In genomic region chr7:19604606-19605214, GRCm38 (mm10) we compare ENCODE assay signal across 7 mouse cellular contexts. TPM values are rescaled to one million over a fixed set of nuclear protein-coding genes. Genes with fewer than 3 reads are reported as not detected.
A peak's percentile ranks its signal among the peaks of the same experiment; 100 is the strongest.
DNase-seq lines count a peak whose midpoint lies in the region; ATAC-seq and TF ChIP-seq lines count a peak whose summit lies in the region.
"Not testable (repeated sequence)": the region's sequence is repeated elsewhere in the genome, so short reads cannot be mapped to it uniquely, and the experiment has no call there.

No protein-coding gene starts in this region.

- not testable (repeated sequence) for ATAC-seq in heart, embryonic 13.5 days (ENCODE audit: extremely low read depth, insufficient number of reproducible peaks, low FRiP score, low TSS enrichment); intestine, embryonic 14.5 days (replicated peaks; ENCODE audit: low FRiP score, low TSS enrichment, low read depth); lung, embryonic 16.5 days (ENCODE audit: low read depth)
- peak; percentile 35; the same call in 1 of the 2 replicates for ATAC-seq in limb, embryonic 12.5 days (ENCODE audit: insufficient number of reproducible peaks, insufficient read depth, low FRiP score, low TSS enrichment, low read depth)
- ATAC-seq in neural tube, embryonic 11.5 days (ENCODE audit: insufficient read depth, low FRiP score, low TSS enrichment): peak; percentile 55; the same call in 1 of the 2 replicates

- not testable (repeated sequence) for H3K4me1 ChIP-seq in bone marrow, adult 2 months (ENCODE audit: control insufficient read depth, insufficient read depth, low read length); neural tube, embryonic 11.5 days (ENCODE audit: control insufficient read depth, insufficient read depth, low read length)
- peaks cover 29% of the 10 kb centered on the region for H3K4me1 ChIP-seq in forebrain, embryonic 10.5 days
- H3K4me1 ChIP-seq in heart, embryonic 13.5 days: peaks cover 33% of the 10 kb centered on the region
- peaks cover 12% of the 10 kb centered on the region for H3K4me1 ChIP-seq in intestine, embryonic 14.5 days (replicated peaks; ENCODE audit: control insufficient read depth, insufficient read depth, low read length)
- H3K4me1 ChIP-seq in limb, embryonic 12.5 days (replicated peaks): peaks cover 14% of the 10 kb centered on the region
- peaks cover 11% of the 10 kb centered on the region for H3K4me1 ChIP-seq in lung, embryonic 16.5 days (replicated peaks; ENCODE audit: control insufficient read depth, insufficient read depth, low read length)

- not testable (repeated sequence) for TF ChIP-seq POLR2A in bone marrow, adult 2 months (IDR thresholded peaks at IDR 0.05; ENCODE audit: borderline replicate concordance, control insufficient read depth, low read depth, low read length)

- not testable (repeated sequence) for H3K27me3 ChIP-seq in forebrain, embryonic 10.5 days (ENCODE audit: poor library complexity, severe bottlenecking); heart, embryonic 13.5 days (replicated peaks); intestine, embryonic 14.5 days (replicated peaks; ENCODE audit: control insufficient read depth, insufficient read depth, low read length); limb, embryonic 12.5 days; lung, embryonic 16.5 days (ENCODE audit: control insufficient read depth, insufficient read depth, low read depth, low read length); neural tube, embryonic 11.5 days (ENCODE audit: control insufficient read depth, insufficient read depth, low read length)

- not testable (repeated sequence) for TF ChIP-seq CTCF in bone marrow, adult 2 months (IDR thresholded peaks at IDR 0.05; ENCODE audit: control insufficient read depth, insufficient read depth, low read length)

- DNase-seq in forebrain, embryonic 10.5 days (ENCODE audit: extremely low spot score, low spot score); intestine, embryonic 14.5 days (ENCODE audit: low spot score); neural tube, embryonic 11.5 days (ENCODE audit: low spot score): not testable (repeated sequence)

- peak overlapping the region; percentile 84 for H3K4me2 ChIP-seq in heart, embryonic 13.5 days
- H3K4me2 ChIP-seq in intestine, embryonic 14.5 days (ENCODE audit: low read length): peak overlapping the region; percentile 46
- peak overlapping the region; percentile 89 for H3K4me2 ChIP-seq in limb, embryonic 12.5 days
- H3K4me2 ChIP-seq in lung, embryonic 16.5 days (ENCODE audit: low read depth, low read length): peak overlapping the region; percentile 47
- H3K4me2 ChIP-seq in neural tube, embryonic 11.5 days (ENCODE audit: low read depth): peak overlapping the region; percentile 90; the same call in 1 of the 2 replicates

- WGBS in bone marrow, adult 2 months: 54% methylated on average over 10 of the region's 10 CpGs
- WGBS in forebrain, embryonic 10.5 days: 62% methylated on average over 10 of the region's 10 CpGs
- 57% methylated on average over 10 of the region's 10 CpGs for WGBS in heart, embryonic 13.5 days
- WGBS in intestine, embryonic 14.5 days: 59% methylated on average over 10 of the region's 10 CpGs
- 59% methylated on average over 10 of the region's 10 CpGs for WGBS in limb, embryonic 12.5 days
- 59% methylated on average over 10 of the region's 10 CpGs for WGBS in lung, embryonic 16.5 days
- 61% methylated on average over 10 of the region's 10 CpGs for WGBS in neural tube, embryonic 11.5 days

- peaks cover 33% of the 10 kb centered on the region for H3K36me3 ChIP-seq in forebrain, embryonic 10.5 days (replicated peaks)
- peaks cover 33% of the 10 kb centered on the region for H3K36me3 ChIP-seq in heart, embryonic 13.5 days
- peaks cover 31% of the 10 kb centered on the region for H3K36me3 ChIP-seq in intestine, embryonic 14.5 days (ENCODE audit: control insufficient read depth, insufficient read depth, low read length)
- peaks cover 34% of the 10 kb centered on the region for H3K36me3 ChIP-seq in limb, embryonic 12.5 days
- peaks cover 11% of the 10 kb centered on the region for H3K36me3 ChIP-seq in lung, embryonic 16.5 days (ENCODE audit: control insufficient read depth, insufficient read depth, low read length)
- not testable (repeated sequence) for H3K36me3 ChIP-seq in neural tube, embryonic 11.5 days (ENCODE audit: control insufficient read depth, insufficient read depth, low read length)

- not testable (repeated sequence) for H3K27ac ChIP-seq in bone marrow, adult 2 months (ENCODE audit: control insufficient read depth, insufficient read depth, low read depth, low read length, poor library complexity); heart, embryonic 13.5 days (replicated peaks); limb, embryonic 12.5 days; lung, embryonic 16.5 days (ENCODE audit: low read length); neural tube, embryonic 11.5 days (ENCODE audit: low read depth, low read length)
- peak overlapping the region; percentile 95 for H3K27ac ChIP-seq in forebrain, embryonic 10.5 days
- 0 out of 2 replicates have a peak overlapping the region, but pooled peaks have one; percentile 11 for H3K27ac ChIP-seq in intestine, embryonic 14.5 days (ENCODE audit: low read depth)

- peak overlapping the region; percentile 23 for H3K4me3 ChIP-seq in bone marrow, adult 2 months (replicated peaks; ENCODE audit: control insufficient read depth, low read depth, low read length)
- H3K4me3 ChIP-seq in forebrain, embryonic 10.5 days: peak overlapping the region; percentile 99
- H3K4me3 ChIP-seq in heart, embryonic 13.5 days: peak overlapping the region; percentile 91
- peak overlapping the region; percentile 59 for H3K4me3 ChIP-seq in intestine, embryonic 14.5 days (ENCODE audit: low read depth, low read length)
- peak overlapping the region; percentile 99 for H3K4me3 ChIP-seq in limb, embryonic 12.5 days (replicated peaks)
- H3K4me3 ChIP-seq in lung, embryonic 16.5 days (ENCODE audit: low read length): peak overlapping the region; percentile 96
- H3K4me3 ChIP-seq in neural tube, embryonic 11.5 days (ENCODE audit: low read depth, low read length): peak overlapping the region; percentile 99

- peak overlapping the region; percentile 98 for H3K9ac ChIP-seq in heart, embryonic 13.5 days
- H3K9ac ChIP-seq in intestine, embryonic 14.5 days (ENCODE audit: low read length); limb, embryonic 12.5 days (replicated peaks): not testable (repeated sequence)
- H3K9ac ChIP-seq in lung, embryonic 16.5 days (ENCODE audit: low read length): peak overlapping the region; percentile 99; the same call in 1 of the 2 replicates
- H3K9ac ChIP-seq in neural tube, embryonic 11.5 days (ENCODE audit: low read length): peak overlapping the region; percentile 94; the same call in 1 of the 2 replicates

- not testable (repeated sequence) for H3K9me3 ChIP-seq in forebrain, embryonic 10.5 days; heart, embryonic 13.5 days; intestine, embryonic 14.5 days (ENCODE audit: control insufficient read depth, low read length); limb, embryonic 12.5 days; lung, embryonic 16.5 days (ENCODE audit: control insufficient read depth, low read length); neural tube, embryonic 11.5 days (ENCODE audit: control insufficient read depth, low read length)

RNA-seq across cellular contexts. Expression of gene Clasrp, which starts 0.4 kb away (rescaled TPM):
- polyA plus RNA-seq in bone marrow, adult 2 months (2011; ENCODE audit: insufficient read depth, insufficient read length, low replicate concordance, missing spikeins): 64.7 and 98.2 TPM in 2 replicates
- 53.6 and 54.0 TPM in 2 replicates for polyA plus RNA-seq in forebrain, embryonic 10.5 days (2016; fragmentation: Nextera tagmentation; extraction: Ambion mirVana)
- polyA plus RNA-seq in heart, embryonic 13.5 days (2015; fragmentation: Nextera tagmentation; extraction: Ambion mirVana): 30.8 and 31.8 TPM in 2 replicates
- polyA plus RNA-seq in intestine, embryonic 14.5 days (2014; fragmentation: Nextera tagmentation; extraction: Ambion mirVana): 41.4 and 46.4 TPM in 2 replicates
- polyA plus RNA-seq in limb, embryonic 12.5 days (2016; fragmentation: Nextera tagmentation; extraction: Ambion mirVana): 77.4 and 78.4 TPM in 2 replicates
- polyA plus RNA-seq in lung, embryonic 16.5 days (2015; fragmentation: Nextera tagmentation; extraction: Ambion mirVana): 41.4 and 43.5 TPM in 2 replicates
- 48.0 and 53.5 TPM in 2 replicates for polyA plus RNA-seq in neural tube, embryonic 11.5 days (2014; fragmentation: Nextera tagmentation; extraction: Ambion mirVana)

RNA-seq across cellular contexts. Expression of gene Relb, which starts 24.5 kb away (rescaled TPM):
- 6.4 and 12.0 TPM in 2 replicates for polyA plus RNA-seq in bone marrow, adult 2 months (2011; ENCODE audit: insufficient read depth, insufficient read length, low replicate concordance, missing spikeins)
- polyA plus RNA-seq in forebrain, embryonic 10.5 days (2016; fragmentation: Nextera tagmentation; extraction: Ambion mirVana): 3.0 TPM in 2 replicates
- 5.6 and 6.2 TPM in 2 replicates for polyA plus RNA-seq in heart, embryonic 13.5 days (2015; fragmentation: Nextera tagmentation; extraction: Ambion mirVana)
- polyA plus RNA-seq in intestine, embryonic 14.5 days (2014; fragmentation: Nextera tagmentation; extraction: Ambion mirVana): 9.4 and 9.5 TPM in 2 replicates
- polyA plus RNA-seq in limb, embryonic 12.5 days (2016; fragmentation: Nextera tagmentation; extraction: Ambion mirVana): 5.8 and 7.3 TPM in 2 replicates
- 8.9 and 9.7 TPM in 2 replicates for polyA plus RNA-seq in lung, embryonic 16.5 days (2015; fragmentation: Nextera tagmentation; extraction: Ambion mirVana)
- polyA plus RNA-seq in neural tube, embryonic 11.5 days (2014; fragmentation: Nextera tagmentation; extraction: Ambion mirVana): 3.1 and 3.8 TPM in 2 replicates

RNA-seq across cellular contexts. Expression of gene Gemin7, which starts 27.3 kb away (rescaled TPM):
- polyA plus RNA-seq in bone marrow, adult 2 months (2011; ENCODE audit: insufficient read depth, insufficient read length, low replicate concordance, missing spikeins): 52.9 and 74.3 TPM in 2 replicates
- 180 and 186 TPM in 2 replicates for polyA plus RNA-seq in forebrain, embryonic 10.5 days (2016; fragmentation: Nextera tagmentation; extraction: Ambion mirVana)
- 114 and 134 TPM in 2 replicates for polyA plus RNA-seq in heart, embryonic 13.5 days (2015; fragmentation: Nextera tagmentation; extraction: Ambion mirVana)
- 176 and 180 TPM in 2 replicates for polyA plus RNA-seq in intestine, embryonic 14.5 days (2014; fragmentation: Nextera tagmentation; extraction: Ambion mirVana)
- 167 and 170 TPM in 2 replicates for polyA plus RNA-seq in limb, embryonic 12.5 days (2016; fragmentation: Nextera tagmentation; extraction: Ambion mirVana)
- 156 and 170 TPM in 2 replicates for polyA plus RNA-seq in lung, embryonic 16.5 days (2015; fragmentation: Nextera tagmentation; extraction: Ambion mirVana)
- 161 and 171 TPM in 2 replicates for polyA plus RNA-seq in neural tube, embryonic 11.5 days (2014; fragmentation: Nextera tagmentation; extraction: Ambion mirVana)

RNA-seq across cellular contexts. Expression of gene Zfp296, which starts 27.6 kb away (rescaled TPM):
- polyA plus RNA-seq in bone marrow, adult 2 months (2011; ENCODE audit: insufficient read depth, insufficient read length, low replicate concordance, missing spikeins): 2.8 and 3.0 TPM in 2 replicates
- 0.30 and 0.47 TPM in 2 replicates for polyA plus RNA-seq in forebrain, embryonic 10.5 days (2016; fragmentation: Nextera tagmentation; extraction: Ambion mirVana)
- polyA plus RNA-seq in heart, embryonic 13.5 days (2015; fragmentation: Nextera tagmentation; extraction: Ambion mirVana): 0.12 and 0.32 TPM in 2 replicates
- polyA plus RNA-seq in intestine, embryonic 14.5 days (2014; fragmentation: Nextera tagmentation; extraction: Ambion mirVana): 1.1 and 1.4 TPM in 2 replicates
- 0.38 and 0.61 TPM in 2 replicates for polyA plus RNA-seq in limb, embryonic 12.5 days (2016; fragmentation: Nextera tagmentation; extraction: Ambion mirVana)
- polyA plus RNA-seq in lung, embryonic 16.5 days (2015; fragmentation: Nextera tagmentation; extraction: Ambion mirVana): 0.40 and 0.57 TPM in 2 replicates
- polyA plus RNA-seq in neural tube, embryonic 11.5 days (2014; fragmentation: Nextera tagmentation; extraction: Ambion mirVana): 0.44 and 0.57 TPM in 2 replicates

RNA-seq across cellular contexts. Expression of gene Ppp1r37, which starts 41.8 kb away (rescaled TPM):
- 71.6 and 93.5 TPM in 2 replicates for polyA plus RNA-seq in bone marrow, adult 2 months (2011; ENCODE audit: insufficient read depth, insufficient read length, low replicate concordance, missing spikeins)
- polyA plus RNA-seq in forebrain, embryonic 10.5 days (2016; fragmentation: Nextera tagmentation; extraction: Ambion mirVana): 20.2 and 22.2 TPM in 2 replicates
- polyA plus RNA-seq in heart, embryonic 13.5 days (2015; fragmentation: Nextera tagmentation; extraction: Ambion mirVana): 15.0 and 17.2 TPM in 2 replicates
- 4.4 and 6.0 TPM in 2 replicates for polyA plus RNA-seq in intestine, embryonic 14.5 days (2014; fragmentation: Nextera tagmentation; extraction: Ambion mirVana)
- polyA plus RNA-seq in limb, embryonic 12.5 days (2016; fragmentation: Nextera tagmentation; extraction: Ambion mirVana): 33.2 and 39.7 TPM in 2 replicates
- polyA plus RNA-seq in lung, embryonic 16.5 days (2015; fragmentation: Nextera tagmentation; extraction: Ambion mirVana): 18.3 and 21.4 TPM in 2 replicates
- polyA plus RNA-seq in neural tube, embryonic 11.5 days (2014; fragmentation: Nextera tagmentation; extraction: Ambion mirVana): 4.5 and 4.7 TPM in 2 replicates

Comparison
In these comparisons a context has a peak if more than half of its experiments do, and no peak if none do; other contexts are left out.
1. H3K4me3 ChIP-seq: peak in every context shown above with its lines; median percentile 99 in forebrain, embryonic 10.5 days; 99 in limb, embryonic 12.5 days; 99 in neural tube, embryonic 11.5 days; 96 in lung, embryonic 16.5 days; 91 in heart, embryonic 13.5 days; 59 in intestine, embryonic 14.5 days; 23 in bone marrow, adult 2 months.